Mouse (Mus musculus): Measurements from ENCODE around the gene Olfr1246.
"Not testable (repeated sequence)": the region's sequence is repeated elsewhere in the genome, so short reads cannot be mapped to it uniquely, and the experiment has no call there.

Gene Olfr1246

DNA sequence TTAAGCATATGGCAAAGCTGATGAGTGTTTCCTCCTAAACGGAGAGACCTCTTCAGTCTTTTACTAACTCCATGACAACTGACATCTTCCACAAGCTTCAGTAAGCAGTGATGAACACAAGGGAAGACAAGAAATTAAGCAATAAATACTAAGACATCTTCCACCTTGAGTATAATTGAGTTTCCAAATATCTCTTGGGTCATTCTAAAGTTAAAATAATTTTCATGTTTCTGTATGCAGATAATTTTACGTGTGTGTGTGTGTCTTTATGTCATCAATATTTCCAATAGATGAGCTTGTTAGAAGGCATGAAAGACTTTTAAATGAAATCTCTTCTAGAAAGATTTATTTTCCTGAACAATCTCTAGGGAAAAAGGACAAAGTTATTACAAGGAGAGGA lies at the start of gene Olfr1246:
Olfr1246 (minus strand) TSS at position 101 of the 400 bp plus-strand sequence.
- in situ Hi-C loops (cut with MboI, MseI), result no loop called here

DNA sequence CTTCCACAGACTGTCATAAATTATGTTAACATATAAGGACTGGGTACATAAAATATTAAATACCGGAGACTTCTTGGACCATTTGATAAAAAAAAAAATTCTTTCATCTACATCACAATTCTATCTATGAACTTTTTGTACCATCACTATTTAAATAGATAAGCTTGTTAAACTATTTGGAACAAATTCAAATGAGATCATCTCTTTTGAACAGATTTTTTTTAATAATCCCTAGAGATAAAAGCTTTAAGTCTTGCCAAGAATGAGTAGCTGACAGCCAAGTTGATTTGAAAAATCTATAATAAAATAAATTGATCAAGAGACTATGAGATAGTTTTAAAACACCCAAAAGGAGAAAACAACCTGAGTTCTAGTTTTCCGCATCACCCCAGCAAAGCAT lies 41.9 kb upstream of the Olfr1246 start, which contains the start of gene Olfr1249:
Olfr1249 (minus strand) TSS at position 101 of the 400 bp plus-strand sequence.
- in situ Hi-C loops (cut with MboI, MseI), result no loop called here

DNA sequence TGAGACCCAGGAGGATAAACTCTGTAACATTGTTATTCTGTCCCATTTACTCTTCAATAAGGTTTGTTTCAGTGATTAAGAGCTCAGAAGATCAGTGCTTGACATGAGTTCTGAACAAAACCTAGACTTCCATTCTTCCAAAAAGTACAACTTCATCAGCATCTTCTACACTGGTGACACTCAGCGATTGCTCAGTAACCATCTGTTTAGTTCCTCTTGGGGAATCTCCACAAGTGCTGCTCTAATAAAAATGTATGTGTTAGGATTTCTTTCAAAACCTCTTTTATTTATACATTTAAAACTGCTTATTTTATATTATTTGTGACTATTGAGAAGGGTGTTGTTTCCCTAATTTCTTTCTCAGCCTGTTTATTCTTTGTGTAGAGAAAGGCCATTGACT lies 25.2 kb upstream of the Olfr1246 start, which contains the start of gene Olfr1248:
Olfr1248 (minus strand) TSS at position 101 of the 400 bp plus-strand sequence.
- in situ Hi-C loops (cut with MboI, MseI), result not testable (repeated sequence)

DNA sequence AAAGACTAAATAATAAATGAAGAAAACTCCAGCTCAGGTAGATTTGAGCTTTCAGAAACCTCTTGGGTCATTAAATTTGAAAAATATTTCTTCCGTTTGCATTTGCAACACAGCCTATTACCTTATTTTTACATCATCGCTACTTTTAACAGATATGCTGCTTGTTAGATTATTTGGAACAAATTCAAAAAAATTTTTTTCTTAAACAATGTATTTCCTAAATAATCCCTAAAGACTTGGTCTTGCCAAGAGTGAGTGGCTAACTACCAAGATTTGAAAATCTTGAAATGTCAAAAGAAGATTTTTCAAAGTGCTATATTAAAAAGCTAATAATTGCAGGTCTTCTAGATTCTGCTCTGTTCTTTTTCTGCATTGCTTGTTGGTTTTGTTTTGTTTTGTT lies 21.1 kb upstream of the Olfr1246 start, which contains the start of gene Olfr1247:
Olfr1247 (minus strand) TSS at position 101 of the 400 bp plus-strand sequence.
- in situ Hi-C loops (cut with MboI, MseI), result no loop called here

DNA sequence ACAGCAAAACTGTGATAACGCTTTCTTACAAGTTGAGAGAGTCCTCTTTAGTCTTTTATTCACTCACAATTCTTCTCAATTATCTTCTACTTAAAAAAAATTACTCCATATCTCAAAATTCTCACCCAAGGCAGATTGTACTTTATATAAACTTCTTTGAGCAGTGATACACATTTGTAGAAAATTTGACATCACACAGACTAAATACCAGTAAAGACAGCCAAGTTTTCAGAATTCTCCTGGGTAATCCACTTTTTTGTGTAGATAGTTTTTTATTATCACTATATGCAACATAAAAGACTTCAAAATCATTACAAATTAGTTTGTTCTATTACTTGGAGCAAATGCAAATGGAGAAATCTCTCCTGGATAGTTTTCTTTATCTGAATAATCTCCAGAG lies 14.6 kb downstream of the Olfr1246 start, which contains the start of gene Olfr1245:
Olfr1245 (minus strand) TSS at position 101 of the 400 bp plus-strand sequence.
- in situ Hi-C loops (cut with MboI, MseI), result no loop called here

DNA sequence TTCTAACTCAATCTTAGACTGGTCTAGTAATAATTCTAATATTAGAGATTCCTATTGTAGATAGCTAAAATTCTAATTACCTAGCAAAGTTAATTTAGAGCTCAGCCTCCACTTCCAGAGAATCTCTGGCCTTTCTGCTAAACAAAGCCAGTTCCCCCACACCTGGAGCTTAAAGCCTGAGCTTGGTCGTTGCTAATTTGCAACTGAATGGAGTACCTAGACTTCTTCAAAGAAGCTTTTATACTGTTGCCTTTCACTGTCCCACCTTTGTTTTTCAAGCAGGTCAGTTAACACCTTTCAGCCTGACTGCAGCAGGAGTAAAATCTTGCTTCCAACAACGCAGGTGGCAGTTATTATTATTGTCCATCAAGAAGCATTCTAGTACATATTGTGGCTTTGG lies 30.3 kb downstream of the Olfr1246 start:
- in situ Hi-C loops (cut with MboI, MseI), result not testable (repeated sequence)

DNA sequence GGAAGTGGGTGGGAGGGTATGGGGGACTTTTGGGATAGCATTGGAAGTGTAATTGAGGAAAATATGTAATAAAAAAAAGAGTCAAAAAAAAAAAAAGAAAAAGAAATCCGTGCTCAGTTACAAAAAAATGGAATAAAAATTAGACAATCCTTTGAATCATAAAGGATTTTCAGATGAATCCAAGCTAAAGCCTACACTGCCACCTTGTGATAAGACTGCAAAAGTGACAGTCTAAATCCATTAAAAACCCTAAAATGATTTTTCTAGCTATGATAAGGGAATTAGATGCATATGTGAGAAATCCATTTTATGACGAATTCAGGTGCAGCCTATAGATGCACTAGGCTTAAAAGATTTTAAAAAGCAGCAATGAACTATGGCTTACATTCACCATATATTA lies 48.4 kb downstream of the Olfr1246 start:
- in situ Hi-C loops (cut with MboI, MseI), result no loop called here

- in situ Hi-C loops (cut with MboI, MseI), result no loop called here
These were observed 53.0 kb downstream of the Olfr1246 start for GRCm38 (mm10) chr2:89539923-89540322.
